Mouse (Mus musculus) liver, adult 2 months (tissue): ENCODE data around the gene Agap1.

Experiments used
- CTCF ChIP-seq: fragments of 200-500 bp; IDR thresholded peaks from 2 replicates; pipeline ENCODE4 v1.5.1; 2011; ENCODE audit warnings: low read depth, low read length, control low read depth
- POLR2A ChIP-seq: fragments of 200-500 bp; IDR thresholded peaks from 2 replicates; pipeline ENCODE4 v1.6.1; 2011; ENCODE audit warnings: low read length, control low read depth; ENCODE audit not compliant: insufficient read depth; ENCODE audit errors: extremely low read depth

DNA sequence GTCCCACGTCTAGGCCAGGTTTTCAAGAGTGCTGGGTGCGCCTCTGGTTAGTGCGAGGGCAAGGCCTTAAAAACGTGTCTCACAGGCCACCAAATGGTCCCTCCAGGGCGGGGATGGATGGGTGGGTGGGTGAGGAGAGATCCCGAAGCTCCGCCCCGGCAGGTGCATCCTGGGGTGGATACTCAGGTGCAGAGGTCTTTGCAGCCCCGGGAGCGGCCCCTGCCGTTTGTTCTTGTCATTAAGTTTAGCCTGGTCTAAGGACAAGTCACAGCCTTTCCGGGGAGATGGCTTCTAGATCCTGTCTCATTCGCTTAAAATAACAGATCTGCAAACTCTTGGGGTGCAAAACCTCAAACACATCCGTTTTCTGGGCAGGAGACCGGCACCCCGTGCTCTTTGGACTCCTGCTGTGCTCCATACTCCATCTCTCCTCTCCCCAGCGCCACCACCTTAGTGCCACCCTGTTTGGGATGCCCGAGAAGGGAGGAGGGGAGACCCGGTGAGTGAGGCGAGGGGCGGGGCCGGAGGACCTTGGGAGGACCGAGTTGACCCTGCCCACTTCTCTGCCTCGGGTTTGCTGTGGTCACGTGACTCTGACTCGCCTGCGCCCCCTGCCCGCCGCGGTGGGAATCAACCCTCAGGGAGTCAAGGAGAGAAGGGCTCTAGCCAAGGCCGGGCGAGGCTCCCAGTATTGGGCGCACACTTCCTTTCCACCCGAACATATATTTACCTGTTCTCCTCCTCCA is 485.5 kb downstream of the Agap1 start:
- TF ChIP-seq CTCF (peak; percentile 79), POLR2A (no peak)
